11 mouse cellular contexts compared by ENCODE assay signal in the genomic region with DNA sequence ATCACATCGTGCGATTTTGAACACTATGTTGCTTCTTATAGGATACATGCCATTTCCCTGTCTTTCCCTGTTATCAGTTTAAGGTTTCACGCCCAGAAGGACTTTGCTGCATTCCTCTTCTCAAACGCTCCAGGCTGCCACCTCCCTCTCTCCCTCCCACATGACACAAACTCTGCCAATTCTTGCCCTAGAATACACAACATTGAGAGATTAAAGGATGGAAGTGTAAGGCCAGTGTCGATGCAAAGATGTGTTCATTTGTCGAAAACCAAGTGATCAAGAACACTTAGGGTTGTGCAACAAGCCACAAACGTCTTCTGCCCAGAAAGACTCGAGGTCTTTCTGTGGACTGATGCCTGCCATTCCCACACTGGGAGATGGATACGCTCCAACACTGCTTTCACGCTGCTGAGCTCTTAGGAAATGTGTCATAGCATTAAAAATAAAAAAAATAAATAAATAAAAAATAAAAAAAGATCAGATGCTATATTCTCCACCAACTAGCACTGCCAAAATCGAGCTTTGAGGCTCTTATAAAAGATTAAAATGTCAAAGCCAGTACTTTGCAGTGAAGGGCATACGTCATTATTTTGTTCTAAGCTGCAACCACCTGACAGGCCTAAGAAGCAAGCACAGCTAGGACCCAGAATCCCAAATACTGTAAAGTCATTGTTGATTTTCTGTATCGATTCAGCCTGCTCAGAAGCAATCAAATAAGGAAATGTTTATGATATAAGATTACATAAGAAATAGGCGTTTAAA. TPM values are rescaled to one million over a fixed set of nuclear protein-coding genes. Genes with fewer than 3 reads are reported as not detected.
A peak's percentile ranks its signal among the peaks of the same experiment; 100 is the strongest.
DNase-seq lines count a peak whose midpoint lies in the region; ATAC-seq and TF ChIP-seq lines count a peak whose summit lies in the region.
"Had no signal": no experiment of that assay in that cellular context is flagged by ENCODE, and none has a peak within 500 bp of the region (broad histone marks: within the 10 kb centered on the region; RNA-seq: fewer than 3 reads in every experiment).

No protein-coding gene starts in this region.

- no peaks in the 10 kb centered on the region for H3K27me3 ChIP-seq in heart, adult 2 months (ENCODE audit: control insufficient read depth, insufficient read depth, low read length)
- H3K27me3 ChIP-seq in lung, embryonic 14.5 days (ENCODE audit: insufficient read depth, low read length): no peaks in the 10 kb centered on the region
- no peaks in the 10 kb centered on the region for H3K27me3 ChIP-seq in forebrain, postnatal 0 days (ENCODE audit: insufficient read depth, low read length)
- no peaks in the 10 kb centered on the region for H3K27me3 ChIP-seq in stomach, embryonic 15.5 days (replicated peaks)
- H3K27me3 ChIP-seq: hindbrain, embryonic 12.5 days; lung, embryonic 15.5 days had no signal

- H3K4me2 ChIP-seq in lung, embryonic 14.5 days: no peak overlapping the region
- H3K4me2 ChIP-seq in forebrain, postnatal 0 days (ENCODE audit: low read depth): no peak overlapping the region
- H3K4me2 ChIP-seq in stomach, embryonic 15.5 days: no peak overlapping the region
- H3K4me2 ChIP-seq: hindbrain, embryonic 12.5 days; lung, embryonic 15.5 days had no signal

- intact Hi-C loops in heart, adult 2 months (cut with DNase I): loop anchor here (2.0 kb wide), 1 partner anchor 41 kb away; no protein-coding TSS in a partner anchor
- intact Hi-C loops in heart, postnatal 25 days (cut with DNase I): no loop called here

- no peak for TF ChIP-seq POLR2A in heart, adult 2 months (IDR thresholded peaks at IDR 0.05; ENCODE audit: insufficient read depth, low read depth, low read length)
- no peak for TF ChIP-seq POLR2A in lung, adult 2 months (IDR thresholded peaks at IDR 0.05; ENCODE audit: borderline replicate concordance, extremely low read depth, low read depth, low read length)

- H3K4me1 ChIP-seq in heart, adult 2 months (ENCODE audit: control insufficient read depth, insufficient read depth, low read length): no peaks in the 10 kb centered on the region; the same call in 1 of the 2 replicates
- H3K4me1 ChIP-seq in lung, embryonic 14.5 days (ENCODE audit: insufficient read depth): peaks cover 5% of the 10 kb centered on the region; the same call in 1 of the 2 replicates
- H3K4me1 ChIP-seq in lung, adult 2 months (ENCODE audit: control insufficient read depth, insufficient read depth, low read length): no peaks in the 10 kb centered on the region
- H3K4me1 ChIP-seq in forebrain, postnatal 0 days (ENCODE audit: insufficient read depth): no peaks in the 10 kb centered on the region
- peaks cover 13% of the 10 kb centered on the region for H3K4me1 ChIP-seq in stomach, embryonic 15.5 days
- H3K4me1 ChIP-seq: hindbrain, embryonic 12.5 days had no signal

- H3K79me2 ChIP-seq in heart, adult 2 months (replicated peaks; ENCODE audit: control insufficient read depth, insufficient read depth, low read length): no peaks in the 10 kb centered on the region

- H3K27ac ChIP-seq in heart, adult 2 months: peak overlapping the region; percentile 84
- no peak overlapping the region for H3K27ac ChIP-seq in lung, embryonic 14.5 days (ENCODE audit: low read depth)
- no peak overlapping the region for H3K27ac ChIP-seq in forebrain, postnatal 0 days (ENCODE audit: low read depth, low read length)
- peak overlapping the region; percentile 49; the same call in 1 of the 2 replicates for H3K27ac ChIP-seq in stomach, embryonic 15.5 days
- H3K27ac ChIP-seq: hindbrain, embryonic 12.5 days; lung, embryonic 15.5 days had no signal

- 34% methylated on average over 14 of the region's 14 CpGs for WGBS in heart, adult 2 months
- WGBS in lung, embryonic 14.5 days: 47% methylated on average over 14 of the region's 14 CpGs
- WGBS in lung, adult 2 months: 47% methylated on average over 14 of the region's 14 CpGs
- 36% methylated on average over 14 of the region's 14 CpGs for WGBS in forebrain, postnatal 0 days
- 49% methylated on average over 14 of the region's 14 CpGs for WGBS in stomach, embryonic 15.5 days

- H3K4me3 ChIP-seq in heart, adult 2 months: no peak overlapping the region
- H3K4me3 ChIP-seq in lung, embryonic 14.5 days (ENCODE audit: low read depth, low read length): no peak overlapping the region
- H3K4me3 ChIP-seq in lung, adult 2 months (replicated peaks; ENCODE audit: extremely low read depth, low read depth, low read length): no peak overlapping the region
- no peak overlapping the region for H3K4me3 ChIP-seq in forebrain, postnatal 0 days (ENCODE audit: low read depth, low read length)
- no peak overlapping the region for H3K4me3 ChIP-seq in stomach, embryonic 15.5 days (replicated peaks)
- H3K4me3 ChIP-seq: erythroblast, embryonic 14.5 days; hindbrain, embryonic 12.5 days; lung, embryonic 15.5 days had no signal

- TF ChIP-seq CTCF in heart, adult 2 months (IDR thresholded peaks at IDR 0.05): no peak
- TF ChIP-seq CTCF in lung, embryonic 14.5 days (IDR thresholded peaks at IDR 0.05; ENCODE audit: low read depth): no peak
- TF ChIP-seq CTCF in lung, adult 2 months (IDR thresholded peaks at IDR 0.05; ENCODE audit: insufficient read depth, low read length): no peak
- no peak for TF ChIP-seq CTCF in forebrain, postnatal 0 days (IDR thresholded peaks at IDR 0.05; ENCODE audit: low read depth)

- no peak for TF ChIP-seq EP300 in heart, adult 2 months (IDR thresholded peaks at IDR 0.05; ENCODE audit: insufficient read depth, low read depth, low read length)

- peak in 1 of 2 experiments; percentile 27 for DNase-seq in heart, adult 2 months
- no peak for DNase-seq in heart, postnatal 25 days (ENCODE audit: low spot score)
- peak; percentile 44 for DNase-seq in lung, embryonic 14.5 days
- DNase-seq in lung, adult 2 months: no peak
- DNase-seq in forebrain, postnatal 0 days: peak; percentile 27
- no peak for DNase-seq in cerebellum, adult 8-10 months
- DNase-seq: cerebellum, adult 11-12 months had no signal

- H3K36me3 ChIP-seq in heart, adult 2 months (ENCODE audit: control insufficient read depth, insufficient read depth, low read length): no peaks in the 10 kb centered on the region; the same call in 1 of the 2 replicates
- H3K36me3 ChIP-seq in lung, embryonic 14.5 days (ENCODE audit: insufficient read depth): no peaks in the 10 kb centered on the region
- no peaks in the 10 kb centered on the region for H3K36me3 ChIP-seq in forebrain, postnatal 0 days (ENCODE audit: insufficient read depth)
- H3K36me3 ChIP-seq in stomach, embryonic 15.5 days: no peaks in the 10 kb centered on the region
- H3K36me3 ChIP-seq: hindbrain, embryonic 12.5 days; lung, embryonic 15.5 days had no signal

- no peaks in the 10 kb centered on the region for H3K9me3 ChIP-seq in lung, embryonic 14.5 days (ENCODE audit: low read depth, low read length)
- H3K9me3 ChIP-seq in forebrain, postnatal 0 days (ENCODE audit: low read length): no peaks in the 10 kb centered on the region
- no peaks in the 10 kb centered on the region for H3K9me3 ChIP-seq in stomach, embryonic 15.5 days
- H3K9me3 ChIP-seq: hindbrain, embryonic 12.5 days; lung, embryonic 15.5 days had no signal

- no peak overlapping the region for H3K9ac ChIP-seq in heart, adult 2 months (ENCODE audit: low read depth, low read length)
- H3K9ac ChIP-seq in lung, embryonic 14.5 days: no peak overlapping the region
- H3K9ac ChIP-seq in forebrain, postnatal 0 days: no peak overlapping the region
- H3K9ac ChIP-seq in stomach, embryonic 15.5 days: no peak overlapping the region
- H3K9ac ChIP-seq: hindbrain, embryonic 12.5 days; lung, embryonic 15.5 days had no signal

- no peak for ATAC-seq in lung, embryonic 14.5 days (ENCODE audit: insufficient read depth)
- ATAC-seq in forebrain, postnatal 0 days: peak; percentile 38; the same call in 1 of the 2 replicates
- ATAC-seq in stomach, embryonic 15.5 days (ENCODE audit: insufficient read depth, low FRiP score, low read depth): no peak

RNA-seq across cellular contexts. Expression of a gene that starts 19.5 kb away (rescaled TPM):
- 10 to 100 TPM; 83.8 to 95.3 TPM for total RNA-seq in heart, adult 2 months (2021)
- polyA plus RNA-seq in heart, adult 2 months (2012; rRNA removed): 14.4 and 33.5 TPM in 2 replicates
- 10 to 100 TPM; 84.7 to 94.1 TPM for total RNA-seq in heart, postnatal 25 days (2021)
- polyA plus RNA-seq in lung, embryonic 14.5 days (2014; fragmentation: Nextera tagmentation; extraction: Ambion mirVana): 20.6 and 21.2 TPM in 2 replicates
- 11.0 and 18.3 TPM in 2 replicates for polyA plus RNA-seq in lung, adult 2 months (2012; rRNA removed)
- total RNA-seq in forebrain, postnatal 0 days (2014; rRNA removed): 24.5 and 28.4 TPM in 2 replicates
- polyA plus RNA-seq in forebrain, postnatal 0 days (2015; fragmentation: Nextera tagmentation; extraction: Ambion mirVana): 3.1 and 3.8 TPM in 2 replicates
- 20.1 TPM in 2 replicates for polyA plus RNA-seq in stomach, embryonic 15.5 days (2015; fragmentation: Nextera tagmentation; extraction: Ambion mirVana)

RNA-seq across cellular contexts. Expression of a gene that starts 22.6 kb away (rescaled TPM):
- 10 to 100 TPM; 15.8 to 20.0 TPM for total RNA-seq in heart, adult 2 months (2021)
- polyA plus RNA-seq in heart, adult 2 months (2012; rRNA removed): 15.7 and 16.0 TPM in 2 replicates
- total RNA-seq in heart, postnatal 25 days (2021): 10 to 100 TPM; 17.8 to 18.9 TPM
- polyA plus RNA-seq in lung, embryonic 14.5 days (2014; fragmentation: Nextera tagmentation; extraction: Ambion mirVana): 55.5 and 65.5 TPM in 2 replicates
- 19.2 and 21.1 TPM in 2 replicates for polyA plus RNA-seq in lung, adult 2 months (2012; rRNA removed)
- 17.1 and 19.6 TPM in 2 replicates for total RNA-seq in forebrain, postnatal 0 days (2014; rRNA removed)
- 20.9 and 22.7 TPM in 2 replicates for polyA plus RNA-seq in forebrain, postnatal 0 days (2015; fragmentation: Nextera tagmentation; extraction: Ambion mirVana)
- polyA plus RNA-seq in stomach, embryonic 15.5 days (2015; fragmentation: Nextera tagmentation; extraction: Ambion mirVana): 52.7 and 55.8 TPM in 2 replicates

Comparison
In these comparisons a context has a peak if more than half of its experiments do, and no peak if none do; other contexts are left out.
1. DNase-seq: peak in lung, embryonic 14.5 days (single experiment) and forebrain, postnatal 0 days (single experiment); none in heart, postnatal 25 days (single experiment), lung, adult 2 months (single experiment) and cerebellum, adult 8-10 months (single experiment).
2. H3K27ac ChIP-seq: peak in heart, adult 2 months (single experiment) and stomach, embryonic 15.5 days (single experiment); none in lung, embryonic 14.5 days (single experiment) and forebrain, postnatal 0 days (single experiment).